Mouse (Mus musculus): ENCODE results near the gene Duox1. TPM values are rescaled to one million over a fixed set of nuclear protein-coding genes. Genes with fewer than 3 reads are reported as not detected.

Gene Duox1
- total and polyA plus RNA-seq, 2 experiments from 2014 or later, result 0.10 to 0.14 TPM

GRCm38 (mm10) chr2:122367181-122367580 is 51.7 kb downstream of the Duox1 start:
- Histone ChIP-seq H3K9ac (replicated peaks; ENCODE audit: low read length) (peak overlapping the region; percentile 87; the same call in 1 of the 2 replicates), H3K27ac (peak overlapping the region; percentile 78), H3K27me3 (ENCODE audit: insufficient read depth, low read length) (no peaks in the 10 kb centered on the region), H3K4me3 (ENCODE audit: low read length) (peak overlapping the region; percentile 87), H3K9me3 (ENCODE audit: low read length) (no peaks in the 10 kb centered on the region), H3K4me2 (ENCODE audit: low read depth, low read length) (peak overlapping the region; percentile 90), H3K4me1 (ENCODE audit: insufficient read depth, low read length) (peaks cover 16% of the 10 kb centered on the region), H3K36me3 (ENCODE audit: insufficient read depth, low read length) (no peaks in the 10 kb centered on the region; the same call in 1 of the 2 replicates)
- WGBS, result 27% methylated on average over 4 of the region's 4 CpGs
- ATAC-seq (no peak), DNase-seq (ENCODE audit: low spot score) (no peak)
- TF ChIP-seq CTCF (IDR thresholded peaks at IDR 0.05; ENCODE audit: low read depth), result no peak

- no peak for ATAC-seq
- H3K9me3 ChIP-seq (ENCODE audit: low read length), result no peaks in the 10 kb centered on the region
Observed at GRCm38 (mm10) chr2:122367701-122368080, 52.2 kb downstream of the Duox1 start.

GRCm38 (mm10) chr2:122368081-122368971 is 52.9 kb downstream of the Duox1 start:
- Histone ChIP-seq H3K9me3 (ENCODE audit: low read length) (no peaks in the 10 kb centered on the region), H3K4me3 (ENCODE audit: low read length) (peak overlapping the region; percentile 87), H3K36me3 (ENCODE audit: insufficient read depth, low read length) (no peaks in the 10 kb centered on the region; the same call in 1 of the 2 replicates), H3K4me2 (ENCODE audit: low read depth, low read length) (peak overlapping the region; percentile 90), H3K4me1 (ENCODE audit: insufficient read depth, low read length) (peaks cover 11% of the 10 kb centered on the region), H3K27me3 (ENCODE audit: insufficient read depth, low read length) (no peaks in the 10 kb centered on the region), H3K9ac (replicated peaks; ENCODE audit: low read length) (peak overlapping the region; percentile 87), H3K27ac (peak overlapping the region; percentile 78)
- ATAC-seq (peak; percentile 61), DNase-seq (ENCODE audit: low spot score) (peak; percentile 46)
- under 1% methylated on average over 32 of the region's 55 CpGs for WGBS
- no peak for TF ChIP-seq CTCF (IDR thresholded peaks at IDR 0.05; ENCODE audit: low read depth)

More at GRCm38 (mm10) chr2:122367701-122368080, 52.2 kb downstream of the Duox1 start:
- Histone ChIP-seq H3K27me3 (ENCODE audit: insufficient read depth, low read length) (no peaks in the 10 kb centered on the region), H3K9ac (replicated peaks; ENCODE audit: low read length) (peak overlapping the region; percentile 87), H3K4me2 (ENCODE audit: low read depth, low read length) (peak overlapping the region; percentile 90), H3K36me3 (ENCODE audit: insufficient read depth, low read length) (no peaks in the 10 kb centered on the region; the same call in 1 of the 2 replicates), H3K4me1 (ENCODE audit: insufficient read depth, low read length) (peaks cover 11% of the 10 kb centered on the region), H3K4me3 (ENCODE audit: low read length) (peak overlapping the region; percentile 87), H3K27ac (peak overlapping the region; percentile 78)
- WGBS, result 4% methylated on average over 4 of the region's 4 CpGs
- no peak for TF ChIP-seq CTCF (IDR thresholded peaks at IDR 0.05; ENCODE audit: low read depth)
- DNase-seq (ENCODE audit: low spot score), result no peak

GRCm38 (mm10) chr2:122368995-122369739 is 53.7 kb downstream of the Duox1 start, which contains the start of gene Shf:
TSS of gene Shf (minus strand) at chr2:122369162.
- under 1% methylated on average over 48 of the region's 54 CpGs for WGBS
- Histone ChIP-seq H3K27ac (peak within 1 kb of the TSS; percentile 78), H3K4me2 (ENCODE audit: low read depth, low read length) (peak within 1 kb of the TSS; percentile 90), H3K4me3 (ENCODE audit: low read length) (peak within 1 kb of the TSS; percentile 87), H3K36me3 (ENCODE audit: insufficient read depth, low read length) (no peaks in the 10 kb centered on the region), H3K9me3 (ENCODE audit: low read length) (no peaks in the 10 kb centered on the region), H3K27me3 (ENCODE audit: insufficient read depth, low read length) (no peaks in the 10 kb centered on the region), H3K9ac (replicated peaks; ENCODE audit: low read length) (peak within 1 kb of the TSS; percentile 87), H3K4me1 (ENCODE audit: insufficient read depth, low read length) (peaks cover 11% of the 10 kb centered on the region)
- TF ChIP-seq CTCF (IDR thresholded peaks at IDR 0.05; ENCODE audit: low read depth), result no peak
- peak; percentile 91 for DNase-seq (ENCODE audit: low spot score)
- ATAC-seq, result peak; percentile 91

GRCm38 (mm10) chr2:122370101-122370750 is 54.8 kb downstream of the Duox1 start:
- Histone ChIP-seq H3K9ac (replicated peaks; ENCODE audit: low read length) (no peak overlapping the region), H3K4me2 (ENCODE audit: low read depth, low read length) (peak overlapping the region; percentile 90; the same call in 1 of the 2 replicates), H3K4me3 (ENCODE audit: low read length) (no peak overlapping the region), H3K27me3 (ENCODE audit: insufficient read depth, low read length) (no peaks in the 10 kb centered on the region), H3K4me1 (ENCODE audit: insufficient read depth, low read length) (peaks cover 11% of the 10 kb centered on the region), H3K36me3 (ENCODE audit: insufficient read depth, low read length) (no peaks in the 10 kb centered on the region), H3K27ac (no peak overlapping the region), H3K9me3 (ENCODE audit: low read length) (no peaks in the 10 kb centered on the region)
- TF ChIP-seq CTCF (IDR thresholded peaks at IDR 0.05; ENCODE audit: low read depth), result no peak
- DNase-seq (ENCODE audit: low spot score) (no peak), ATAC-seq (no peak)
- 45% methylated on average over 10 of the region's 10 CpGs for WGBS

GRCm38 (mm10) chr2:122372067-122372466 is 56.6 kb downstream of the Duox1 start:
- no peak overlapping the region for H3K27ac ChIP-seq
- ATAC-seq (no peak), DNase-seq (ENCODE audit: low spot score) (no peak)
- H3K9ac ChIP-seq (replicated peaks; ENCODE audit: low read length), result no peak overlapping the region
- peaks cover 4% of the 10 kb centered on the region; the same call in 1 of the 2 replicates for H3K4me1 ChIP-seq (ENCODE audit: insufficient read depth, low read length)
- H3K36me3 ChIP-seq (ENCODE audit: insufficient read depth, low read length), result no peaks in the 10 kb centered on the region
- H3K4me3 ChIP-seq (ENCODE audit: low read length), result no peak overlapping the region
- no peak for TF ChIP-seq CTCF (IDR thresholded peaks at IDR 0.05; ENCODE audit: low read depth)
- 75% methylated on average over 3 of the region's 3 CpGs for WGBS
- H3K4me2 ChIP-seq (ENCODE audit: low read depth, low read length), result no peak overlapping the region
- H3K9me3 ChIP-seq (ENCODE audit: low read length), result no peaks in the 10 kb centered on the region
- no peaks in the 10 kb centered on the region for H3K27me3 ChIP-seq (ENCODE audit: insufficient read depth, low read length)
